Mouse (Mus musculus): ENCODE results near the gene Vmn1r88.
"Not testable (repeated sequence)": the region's sequence is repeated elsewhere in the genome, so short reads cannot be mapped to it uniquely, and the experiment has no call there.

Vmn1r88 gene

DNA sequence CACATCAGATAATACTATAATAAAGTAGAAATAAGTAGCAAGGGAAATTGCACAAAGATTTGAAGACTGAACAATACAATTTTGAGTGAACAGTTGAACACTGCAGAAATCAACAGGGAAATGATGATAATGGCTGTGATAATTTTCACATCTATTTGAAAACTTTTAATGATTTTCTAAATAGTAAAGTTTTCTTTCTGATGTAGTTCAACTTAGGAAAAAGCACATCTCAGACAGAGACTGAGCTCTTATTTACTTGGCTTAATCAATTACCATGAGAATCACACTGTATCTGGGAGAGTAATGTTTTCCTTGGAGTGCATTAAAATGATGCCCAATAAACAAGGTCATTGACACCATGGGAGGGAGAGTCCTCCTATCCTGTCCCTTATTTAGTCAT lies at the start of gene Vmn1r88:
Gene Vmn1r88 (plus strand): TSS at position 301 of the 400 bp plus-strand sequence.
- no peak for DNase-seq (ENCODE audit: low read depth, low spot score)

DNA sequence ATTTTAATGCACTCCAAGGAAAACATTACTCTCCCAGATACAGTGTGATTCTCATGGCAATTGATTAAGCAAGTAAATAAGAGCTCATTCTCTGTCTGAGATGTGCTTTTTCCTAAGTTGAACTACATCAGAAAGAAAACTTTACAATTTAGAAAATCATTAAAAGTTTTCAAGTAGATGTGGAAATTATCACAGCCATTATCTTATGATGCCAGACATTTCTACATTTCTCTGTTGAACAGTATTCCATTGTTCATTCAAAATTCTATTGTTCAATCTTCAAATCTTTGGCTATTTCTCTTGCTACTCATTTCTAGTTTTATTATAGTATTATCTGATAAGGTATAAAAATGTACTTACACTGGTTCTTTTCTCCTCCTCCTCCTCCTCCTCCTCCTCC lies 39.6 kb upstream of the Vmn1r88 start, which contains the start of gene Vmn1r86:
Gene Vmn1r86 (minus strand): TSS at position 101 of the 400 bp plus-strand sequence.
- DNase-seq (ENCODE audit: low read depth, low spot score): no peak

- not testable (repeated sequence) for DNase-seq (ENCODE audit: low read depth, low spot score)
These were observed 35.7 kb upstream of the Vmn1r88 start for GRCm38 (mm10) chr7:13123554-13124153.

DNA sequence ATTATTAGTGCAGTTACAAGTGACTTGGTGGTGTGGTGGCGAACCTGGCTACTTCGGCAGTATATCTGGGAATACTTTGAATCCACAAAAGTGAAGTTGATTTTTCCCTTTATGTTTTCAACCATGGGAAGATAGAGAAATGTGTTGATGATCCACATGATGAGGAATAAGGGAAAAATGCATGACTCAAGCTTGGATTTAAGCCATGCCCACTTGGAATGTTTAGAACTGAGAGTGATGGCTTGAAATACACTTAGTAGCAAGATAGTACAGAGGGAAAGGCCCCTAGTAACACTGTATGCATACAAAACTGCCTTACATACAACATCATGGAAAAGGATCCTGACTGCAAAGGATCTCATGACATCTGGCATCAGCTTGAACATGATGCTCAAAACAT lies 27.5 kb upstream of the Vmn1r88 start:
- no peak for DNase-seq (ENCODE audit: low read depth, low spot score)

- no peak for DNase-seq (ENCODE audit: low read depth, low spot score)
These were observed 22.0 kb upstream of the Vmn1r88 start for GRCm38 (mm10) chr7:13137340-13137739.

GRCm38 (mm10) chr7:13140057-13140456 lies 19.3 kb upstream of the Vmn1r88 start, which contains the start of gene Vmn1r87:
TSS of gene Vmn1r87 (minus strand) at chr7:13140157.
- DNase-seq (ENCODE audit: low read depth, low spot score): no peak

- DNase-seq (ENCODE audit: low read depth, low spot score): no peak
These were observed 53.4 kb downstream of the Vmn1r88 start, which contains the start of gene Vmn1r89 for GRCm38 (mm10) chr7:13212720-13213119. TSS of gene Vmn1r89 (plus strand) at chr7:13213020.

Measured in telencephalon, adult 2 months (tissue).